Mouse (Mus musculus) gastrocnemius, postnatal 14 days (tissue): ENCODE measurements around the gene Adk. TPM values are rescaled to one million over a fixed set of nuclear protein-coding genes. Genes with fewer than 3 reads are reported as not detected.
"Not testable (repeated sequence)": the region's sequence is repeated elsewhere in the genome, so short reads cannot be mapped to it uniquely, and the experiment has no call there.

Experiments
- DNase-seq: peaks from one replicate; pipeline ENCODE4 v3.0.0; 2021; ENCODE audit warnings: mixed read lengths
- intact Hi-C: fragments of 180-260 bp; cut with DNase I; formaldehyde crosslinking; loops from one replicate; pipeline ENCODE4 v1.15.1; 2025; ENCODE audit warnings: low total_unique reads
- total RNA-seq, 2 experiments: library from RNA; stranded (reverse); gene quantifications; 2 replicates each; pipeline ENCODE4 v1.2.3; 2021

The Adk gene
- total RNA-seq, 2 experiments from 2014 or later, result 93.8 to 101 TPM

DNA sequence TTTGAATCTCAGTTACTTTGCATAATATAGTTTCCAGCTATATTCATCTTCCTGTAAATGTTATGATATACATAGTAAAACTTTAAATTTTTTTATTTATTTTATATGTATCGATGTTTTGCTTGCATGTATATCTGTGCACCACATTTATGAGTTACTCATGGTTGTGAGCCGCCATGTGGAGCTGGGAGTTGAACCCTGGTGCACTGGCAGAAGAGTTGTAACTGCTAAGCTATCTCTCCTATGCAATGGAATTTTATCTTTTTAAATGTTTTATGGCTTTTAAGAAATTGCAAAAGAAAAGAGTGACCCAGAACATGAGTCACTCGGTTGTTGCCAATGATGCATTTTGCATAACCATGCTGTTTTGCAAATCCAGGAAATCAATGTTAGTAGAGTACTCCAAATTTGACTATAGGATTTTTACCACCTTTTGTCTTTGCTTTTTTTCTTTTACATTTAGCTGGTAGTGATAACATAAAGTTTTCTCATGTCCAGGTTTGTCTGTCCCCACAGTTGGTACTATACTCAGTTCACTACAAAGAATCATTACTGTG lies 38.6 kb downstream of the Adk start:
- no peak for DNase-seq
- intact Hi-C loops, result no loop called here

- intact Hi-C loops, result not testable (repeated sequence)
Measured at GRCm38 (mm10) chr14:21094161-21094560, 41.8 kb downstream of the Adk start.

GRCm38 (mm10) chr14:21096279-21096678 lies 43.9 kb downstream of the Adk start:
- DNase-seq, result no peak
- intact Hi-C loops, result no loop called here

More at GRCm38 (mm10) chr14:21094161-21094560, 41.8 kb downstream of the Adk start:
- not testable (repeated sequence) for DNase-seq

DNA sequence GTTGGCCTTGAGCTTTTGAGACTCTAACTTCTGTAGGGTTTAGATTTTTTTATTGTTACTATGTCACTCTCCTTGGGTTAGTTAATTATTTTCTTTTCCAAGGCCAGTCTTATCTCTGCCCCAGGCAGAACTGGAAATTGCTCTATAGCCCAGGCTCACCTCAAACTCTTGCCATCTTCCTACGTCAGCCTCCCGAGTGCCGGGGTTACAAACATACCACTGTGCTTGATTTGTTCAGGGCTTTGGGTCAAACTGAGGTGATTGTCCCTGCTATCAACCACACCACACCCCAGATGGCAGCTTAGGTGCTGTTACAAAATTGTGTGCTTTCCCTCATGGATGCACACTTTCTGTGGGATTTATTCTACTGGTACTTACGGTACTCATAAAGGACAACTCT lies 44.3 kb downstream of the Adk start:
- DNase-seq, result no peak
- intact Hi-C loops, result no loop called here

DNA sequence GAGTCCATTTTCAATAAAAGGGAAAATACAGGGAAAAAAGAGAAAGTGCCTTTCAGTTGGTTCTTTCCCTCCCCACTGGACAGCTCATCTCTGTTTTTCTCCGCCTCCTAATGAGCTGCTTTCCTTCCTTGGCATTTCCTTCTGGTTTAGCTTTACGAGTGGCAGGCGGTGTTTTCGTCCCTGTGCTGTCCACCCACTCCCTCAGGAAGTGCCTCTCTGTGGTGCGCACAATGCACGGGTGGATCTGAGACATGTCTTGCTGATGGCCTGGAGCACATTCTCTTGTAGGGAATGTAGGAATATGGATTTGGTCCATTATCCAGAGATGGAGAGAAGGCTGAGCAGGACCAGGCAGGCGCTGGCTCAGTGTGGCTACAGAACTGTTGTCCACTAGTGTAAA lies 47.0 kb downstream of the Adk start:
- intact Hi-C loops, result no loop called here
- no peak for DNase-seq

GRCm38 (mm10) chr14:21100876-21101275 lies 48.5 kb downstream of the Adk start:
- no peak for DNase-seq
- intact Hi-C loops, result no loop called here

DNA sequence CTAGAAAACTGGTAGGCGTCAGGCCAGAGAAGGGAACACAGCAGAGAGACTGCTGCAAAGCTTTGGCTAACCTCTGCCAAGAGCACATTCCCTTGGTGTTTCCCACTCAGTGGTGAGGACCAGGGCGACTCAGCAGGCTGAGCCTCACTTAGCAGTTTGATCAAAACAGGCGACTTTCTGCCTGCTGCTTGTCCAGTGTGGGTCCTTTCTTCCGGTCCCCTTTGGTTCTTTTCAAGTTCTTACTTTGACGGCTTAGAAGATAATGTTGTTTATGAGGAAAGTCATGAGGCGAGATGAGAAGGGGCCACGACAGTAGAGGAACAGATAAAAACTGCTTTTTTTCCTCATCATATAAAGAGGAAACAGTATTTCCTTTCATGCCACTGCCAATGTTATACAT lies 49.2 kb downstream of the Adk start:
- DNase-seq, result peak; percentile 64
- intact Hi-C loops, result no loop called here

GRCm38 (mm10) chr14:21102666-21103203 lies 50.4 kb downstream of the Adk start:
- intact Hi-C loops, result no loop called here
- no peak for DNase-seq

GRCm38 (mm10) chr14:21105049-21105448 lies 52.7 kb downstream of the Adk start:
- DNase-seq, result no peak
- intact Hi-C loops, result no loop called here

DNA sequence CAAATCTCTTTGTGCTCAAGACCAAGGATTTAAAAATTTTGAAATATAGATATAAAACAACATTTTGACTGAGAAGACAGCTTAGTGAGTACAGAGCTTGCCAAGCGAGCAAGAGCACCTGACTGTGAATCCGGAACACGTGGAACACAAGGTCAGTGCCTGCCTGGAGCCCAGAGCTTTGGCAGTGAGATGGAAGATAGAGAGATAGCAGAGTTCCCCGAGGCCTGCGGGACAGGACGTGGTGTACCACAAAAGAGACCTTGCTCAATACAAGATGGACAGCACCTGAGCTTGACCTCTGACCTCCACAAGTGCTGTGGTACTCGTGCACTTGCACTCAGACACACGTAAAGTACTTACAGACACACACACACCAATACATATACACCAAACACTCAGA lies 54.2 kb downstream of the Adk start:
- DNase-seq, result no peak
- intact Hi-C loops, result no loop called here

DNA sequence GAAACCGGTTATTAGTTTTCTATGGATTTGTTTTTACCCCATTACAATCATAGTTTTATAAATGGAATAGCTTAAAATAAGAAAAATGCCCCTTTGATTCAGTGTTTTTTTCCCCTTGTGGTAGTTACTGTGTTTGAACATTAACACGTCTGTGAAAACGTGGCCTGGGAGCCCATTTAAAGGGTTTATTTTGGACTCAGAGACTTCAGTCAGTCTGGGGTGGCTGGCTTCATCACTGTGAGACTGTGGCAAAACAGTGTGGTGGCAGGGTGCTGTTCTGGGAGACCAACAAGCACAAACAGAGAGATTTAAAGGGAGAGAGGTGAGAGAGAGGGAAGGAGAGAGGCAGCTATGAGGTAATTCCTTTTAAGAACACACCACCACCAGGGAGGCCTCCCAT lies 55.2 kb downstream of the Adk start:
- intact Hi-C loops, result no loop called here
- DNase-seq, result no peak

DNA sequence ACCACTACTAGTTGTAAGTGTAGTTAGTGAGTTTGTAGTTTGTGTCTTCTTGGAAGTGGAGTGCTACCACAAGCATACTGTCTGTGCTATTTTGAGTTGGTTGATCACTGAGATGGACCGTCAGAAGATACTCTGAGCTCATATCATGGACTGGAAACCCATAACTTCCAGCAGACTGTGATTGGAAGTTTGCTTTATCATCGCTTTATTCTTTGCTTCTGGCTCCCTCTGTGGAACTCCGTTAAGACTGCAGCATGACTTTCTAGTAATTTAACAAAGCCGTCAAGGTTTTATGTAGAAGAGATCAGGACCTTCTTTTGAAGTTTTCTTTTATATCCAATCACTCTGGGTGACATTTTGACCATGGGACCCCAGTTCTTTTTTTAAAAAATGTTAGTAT lies 58.1 kb downstream of the Adk start:
- no peak for DNase-seq
- intact Hi-C loops, result loop anchor here (10.0 kb wide), 2 partner anchors 86 to 734 kb away; partner anchors contain the start of gene Comtd1

- intact Hi-C loops, result loop anchor here (10.0 kb wide), 2 partner anchors 87 to 733 kb away; partner anchors contain the start of gene Comtd1
- DNase-seq, result no peak
Measured at GRCm38 (mm10) chr14:21111500-21111899, 59.1 kb downstream of the Adk start.

DNA sequence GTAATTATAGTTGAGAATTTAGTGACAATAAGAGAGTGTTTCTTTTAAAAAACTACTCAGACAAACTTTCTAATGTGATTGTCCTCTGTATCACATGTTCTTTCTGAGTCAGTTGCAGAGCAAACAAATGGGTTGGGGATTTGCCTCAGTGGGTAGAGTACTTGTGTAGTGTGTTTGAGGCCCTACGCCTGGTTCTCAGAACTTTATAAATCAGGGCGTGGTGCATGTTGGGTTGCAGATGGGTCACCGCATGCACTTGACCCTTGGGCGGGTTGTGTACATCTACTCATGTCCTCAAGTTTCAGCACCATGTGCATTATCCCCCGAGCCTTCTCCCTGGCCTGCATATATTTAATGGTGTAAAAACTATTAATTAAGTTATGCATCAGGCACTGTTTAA lies 59.8 kb downstream of the Adk start:
- DNase-seq, result no peak
- intact Hi-C loops, result loop anchor here (10.0 kb wide), 2 partner anchors 87 to 733 kb away; partner anchors contain the start of gene Comtd1

DNA sequence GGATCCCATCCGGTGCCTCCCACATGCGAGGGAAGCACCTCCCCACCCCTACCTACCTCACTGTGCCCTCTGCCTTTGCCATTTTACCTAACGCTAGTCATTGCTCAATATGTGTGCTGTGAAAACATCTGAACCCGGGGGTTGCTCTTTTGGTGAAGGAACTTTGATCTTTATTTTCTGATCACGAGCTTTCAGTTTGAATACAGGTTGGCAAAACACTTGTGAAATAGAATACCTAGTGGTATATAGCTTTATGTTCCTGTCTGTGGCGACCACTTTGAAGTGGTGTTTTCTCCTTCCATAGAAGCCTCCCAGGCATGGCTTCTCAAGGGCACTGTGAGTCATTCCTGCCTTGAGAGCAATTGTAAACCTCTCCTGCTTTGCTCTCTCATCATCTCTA lies 60.4 kb downstream of the Adk start:
- intact Hi-C loops, result loop anchor here (10.0 kb wide), 2 partner anchors 88 to 732 kb away; partner anchors contain the start of gene Comtd1
- DNase-seq, result no peak

GRCm38 (mm10) chr14:21114339-21114738 lies 62.0 kb downstream of the Adk start:
- DNase-seq, result no peak
- intact Hi-C loops, result loop anchor here (10.0 kb wide), 2 partner anchors 90 to 730 kb away; partner anchors contain the start of gene Comtd1

- intact Hi-C loops, result loop anchor here (10.0 kb wide), 2 partner anchors 91 to 729 kb away; partner anchors contain the start of gene Comtd1
- no peak for DNase-seq
Measured at GRCm38 (mm10) chr14:21115318-21115717, 62.9 kb downstream of the Adk start.

DNA sequence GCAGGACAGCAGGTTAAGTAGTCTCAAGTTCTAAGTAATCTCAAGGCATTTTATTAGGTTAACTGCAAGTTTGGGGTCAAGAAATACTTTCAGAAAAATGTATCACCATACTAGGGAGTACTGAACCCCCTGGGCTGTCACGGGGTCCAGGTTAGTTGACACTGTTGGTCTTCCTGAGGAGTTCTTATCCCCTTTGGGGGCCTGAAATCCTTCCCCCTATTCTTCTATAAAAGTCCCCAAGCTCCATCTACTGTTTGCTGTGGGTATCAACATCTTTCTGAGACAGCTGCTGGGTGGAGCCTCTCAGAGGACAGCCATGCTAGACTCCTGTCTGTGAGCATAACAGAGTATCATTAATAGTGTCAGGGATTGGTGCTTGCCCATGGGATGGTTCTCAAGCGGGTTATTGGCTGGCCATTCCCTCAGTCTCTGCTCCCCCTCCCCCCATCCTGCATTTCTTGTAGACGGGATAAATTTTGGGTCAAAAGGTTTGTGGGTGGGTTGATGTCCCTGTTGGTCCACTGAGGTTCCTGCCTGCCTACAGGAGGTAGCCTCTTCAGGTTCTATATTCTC lies 63.6 kb downstream of the Adk start:
- intact Hi-C loops, result loop anchor here (10.0 kb wide), 2 partner anchors 91 to 729 kb away; partner anchors contain the start of gene Comtd1
- DNase-seq, result peak; percentile 9

DNA sequence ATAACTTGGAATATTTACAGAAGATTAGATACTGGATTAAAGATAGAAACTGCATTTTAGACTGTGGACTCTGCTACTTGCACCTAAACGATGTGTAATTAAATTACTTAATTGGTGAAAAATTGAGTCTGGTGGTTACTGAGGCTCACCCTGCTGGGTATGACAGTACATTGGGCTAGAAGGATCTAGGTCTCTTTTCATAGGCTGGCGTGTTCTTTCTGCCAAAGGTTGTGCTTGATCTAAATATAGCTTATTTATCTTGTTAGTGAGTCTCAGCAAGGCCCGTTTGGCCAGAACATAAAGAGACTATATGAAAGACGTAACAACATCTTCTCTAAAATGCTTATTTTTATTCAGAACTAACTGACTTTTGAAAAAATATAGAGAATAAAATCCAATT lies 65.7 kb downstream of the Adk start:
- no peak for DNase-seq
- intact Hi-C loops, result loop anchor here (10.0 kb wide), 2 partner anchors 93 to 727 kb away; partner anchors contain the start of gene Comtd1

GRCm38 (mm10) chr14:21119653-21120313 lies 67.4 kb downstream of the Adk start:
- DNase-seq, result no peak
- intact Hi-C loops, result loop anchor here (10.0 kb wide), 2 partner anchors 95 to 725 kb away; partner anchors contain the start of gene Comtd1
